Mouse (Mus musculus) cortical plate, adult 2 months (tissue): Measurements from ENCODE around the gene Klk1b5.

Experiments
- CTCF ChIP-seq: fragments of 200-500 bp; IDR thresholded peaks from 2 replicates; pipeline ENCODE4 v1.5.1; 2011; ENCODE audit warnings: mild to moderate bottlenecking, control low read depth, low read length; ENCODE audit not compliant: insufficient read depth; ENCODE audit errors: extremely low read depth
- POLR2A ChIP-seq: fragments of 200-500 bp; IDR thresholded peaks from 2 replicates; pipeline ENCODE4 v1.6.1; 2011; ENCODE audit warnings: mild to moderate bottlenecking, low read length, control low read depth; ENCODE audit not compliant: insufficient read depth; ENCODE audit errors: extremely low read depth

- TF ChIP-seq CTCF (no peak), POLR2A (no peak)
Measured at GRCm38 (mm10) chr7:44246984-44247470, 31.3 kb downstream of the Klk1b5 start.
